ENCODE assay signal across 15 mouse cellular contexts in genomic region chr16:72810942-72811341, GRCm38 (mm10).
DNase-seq lines count a peak whose midpoint lies in the region; ATAC-seq lines count a peak whose summit lies in the region.
"Had no signal": no experiment of that assay in that cellular context is flagged by ENCODE, and none has a peak within 500 bp of the region (broad histone marks: within the 10 kb centered on the region; RNA-seq: fewer than 3 reads in every experiment).

No protein-coding gene starts in this region.

- no peak overlapping the region for H3K4me2 ChIP-seq in hindbrain, embryonic 13.5 days
- no peak overlapping the region for H3K4me2 ChIP-seq in hindbrain, embryonic 16.5 days (ENCODE audit: low read length)
- no peak overlapping the region for H3K4me2 ChIP-seq in lung, embryonic 16.5 days (ENCODE audit: low read depth, low read length)
- no peak overlapping the region for H3K4me2 ChIP-seq in forebrain, embryonic 15.5 days (replicated peaks)
- H3K4me2 ChIP-seq: intestine, embryonic 15.5 days had no signal

- no peak for DNase-seq in lung, postnatal 14 days
- peak; percentile 41 for DNase-seq in embryonic facial prominence, embryonic 10.5 days (ENCODE audit: low spot score)
- no peak for DNase-seq in right cerebral cortex, postnatal 36 days (ENCODE audit: low spot score in 2 of 2)
- no peak for DNase-seq in heart, postnatal 14 days
- DNase-seq: adrenal gland, postnatal 14 days; cerebellum, adult 11 months; heart, adult 11 months; kidney, postnatal 25 days; left cerebral cortex, postnatal 4 days; thymus, adult 2 months had no signal

- peaks cover 17% of the 10 kb centered on the region for H3K4me1 ChIP-seq in hindbrain, embryonic 13.5 days (replicated peaks)
- no peaks in the 10 kb centered on the region for H3K4me1 ChIP-seq in hindbrain, embryonic 16.5 days (ENCODE audit: control insufficient read depth, insufficient read depth, low read depth, low read length)
- H3K4me1 ChIP-seq in lung, embryonic 16.5 days (replicated peaks; ENCODE audit: control insufficient read depth, insufficient read depth, low read length), result peaks cover 2% of the 10 kb centered on the region; the same call in 1 of the 2 replicates
- H3K4me1 ChIP-seq in embryonic facial prominence, embryonic 10.5 days, result peaks cover 64% of the 10 kb centered on the region
- H3K4me1 ChIP-seq in forebrain, embryonic 15.5 days, result peaks cover 11% of the 10 kb centered on the region

- ATAC-seq in hindbrain, embryonic 13.5 days (ENCODE audit: low FRiP score), result no peak
- ATAC-seq in hindbrain, embryonic 16.5 days, result no peak
- peak; percentile 41; the same call in 1 of the 2 replicates for ATAC-seq in lung, embryonic 16.5 days (ENCODE audit: low read depth)
- peak; percentile 77 for ATAC-seq in forebrain, embryonic 15.5 days (replicated peaks)
- ATAC-seq: intestine, embryonic 15.5 days had no signal

- H3K36me3 ChIP-seq in hindbrain, embryonic 13.5 days, result no peaks in the 10 kb centered on the region
- no peaks in the 10 kb centered on the region for H3K36me3 ChIP-seq in hindbrain, embryonic 16.5 days (ENCODE audit: control insufficient read depth, insufficient read depth, low read length)
- no peaks in the 10 kb centered on the region for H3K36me3 ChIP-seq in lung, embryonic 16.5 days (ENCODE audit: control insufficient read depth, insufficient read depth, low read length)
- no peaks in the 10 kb centered on the region for H3K36me3 ChIP-seq in embryonic facial prominence, embryonic 10.5 days (replicated peaks)
- H3K36me3 ChIP-seq in forebrain, embryonic 15.5 days, result no peaks in the 10 kb centered on the region
- H3K36me3 ChIP-seq: intestine, embryonic 15.5 days had no signal

- no peaks in the 10 kb centered on the region for H3K27me3 ChIP-seq in hindbrain, embryonic 13.5 days
- H3K27me3 ChIP-seq in hindbrain, embryonic 16.5 days (replicated peaks; ENCODE audit: control insufficient read depth, insufficient read depth, low read length), result no peaks in the 10 kb centered on the region
- H3K27me3 ChIP-seq in lung, embryonic 16.5 days (ENCODE audit: control insufficient read depth, insufficient read depth, low read depth, low read length), result no peaks in the 10 kb centered on the region
- H3K27me3 ChIP-seq in embryonic facial prominence, embryonic 10.5 days (replicated peaks; ENCODE audit: low read depth, poor library complexity, severe bottlenecking), result no peaks in the 10 kb centered on the region
- no peaks in the 10 kb centered on the region for H3K27me3 ChIP-seq in forebrain, embryonic 15.5 days
- H3K27me3 ChIP-seq: intestine, embryonic 15.5 days had no signal

- no peak overlapping the region for H3K4me3 ChIP-seq in hindbrain, embryonic 13.5 days
- H3K4me3 ChIP-seq in hindbrain, embryonic 16.5 days (ENCODE audit: low read length), result no peak overlapping the region
- no peak overlapping the region for H3K4me3 ChIP-seq in lung, embryonic 16.5 days (ENCODE audit: low read length)
- H3K4me3 ChIP-seq in embryonic facial prominence, embryonic 10.5 days, result no peak overlapping the region
- no peak overlapping the region for H3K4me3 ChIP-seq in forebrain, embryonic 15.5 days
- H3K4me3 ChIP-seq: intestine, embryonic 15.5 days had no signal

- 42% methylated on average over 3 of the region's 3 CpGs for WGBS in hindbrain, embryonic 13.5 days
- WGBS in hindbrain, embryonic 16.5 days, result 45% methylated on average over 3 of the region's 3 CpGs
- 56% methylated on average over 3 of the region's 3 CpGs for WGBS in lung, embryonic 16.5 days
- 34% methylated on average over 3 of the region's 3 CpGs for WGBS in embryonic facial prominence, embryonic 10.5 days
- WGBS in forebrain, embryonic 15.5 days, result 33% methylated on average over 3 of the region's 3 CpGs

- intact Hi-C loops in heart, postnatal 14 days (cut with DNase I), result loop anchor here (5.0 to 10.0 kb wide), 2 partner anchors 111 to 116 kb away; no protein-coding TSS in a partner anchor

- no peaks in the 10 kb centered on the region for H3K9me3 ChIP-seq in hindbrain, embryonic 13.5 days
- H3K9me3 ChIP-seq in hindbrain, embryonic 16.5 days (ENCODE audit: control insufficient read depth, low read length), result no peaks in the 10 kb centered on the region
- H3K9me3 ChIP-seq in lung, embryonic 16.5 days (ENCODE audit: control insufficient read depth, low read length), result no peaks in the 10 kb centered on the region
- no peaks in the 10 kb centered on the region for H3K9me3 ChIP-seq in embryonic facial prominence, embryonic 10.5 days
- H3K9me3 ChIP-seq in forebrain, embryonic 15.5 days, result no peaks in the 10 kb centered on the region
- H3K9me3 ChIP-seq: intestine, embryonic 15.5 days had no signal

- 0 out of 2 replicates have a peak overlapping the region, but pooled peaks have one; percentile 30 for H3K27ac ChIP-seq in hindbrain, embryonic 13.5 days
- H3K27ac ChIP-seq in hindbrain, embryonic 16.5 days (ENCODE audit: low read depth, low read length), result no peak overlapping the region
- no peak overlapping the region for H3K27ac ChIP-seq in lung, embryonic 16.5 days (ENCODE audit: low read length)
- peak overlapping the region; percentile 70; the same call in 1 of the 2 replicates for H3K27ac ChIP-seq in embryonic facial prominence, embryonic 10.5 days (replicated peaks)
- H3K27ac ChIP-seq in forebrain, embryonic 15.5 days (replicated peaks), result peak overlapping the region; percentile 40; the same call in 1 of the 2 replicates
- H3K27ac ChIP-seq: intestine, embryonic 15.5 days had no signal

- no peak overlapping the region for H3K9ac ChIP-seq in hindbrain, embryonic 13.5 days
- H3K9ac ChIP-seq in hindbrain, embryonic 16.5 days (ENCODE audit: low read depth, low read length), result no peak overlapping the region
- no peak overlapping the region for H3K9ac ChIP-seq in lung, embryonic 16.5 days (ENCODE audit: low read length)
- no peak overlapping the region for H3K9ac ChIP-seq in forebrain, embryonic 15.5 days (replicated peaks)
- H3K9ac ChIP-seq: intestine, embryonic 15.5 days had no signal

Comparison
In these comparisons a context has a peak if more than half of its experiments do, and no peak if none do; other contexts are left out.
1. H3K27ac ChIP-seq: peak in hindbrain, embryonic 13.5 days (single experiment), embryonic facial prominence, embryonic 10.5 days (single experiment) and forebrain, embryonic 15.5 days (single experiment); none in hindbrain, embryonic 16.5 days (single experiment) and lung, embryonic 16.5 days (single experiment).
2. ATAC-seq: peak in lung, embryonic 16.5 days (single experiment) and forebrain, embryonic 15.5 days (single experiment); none in hindbrain, embryonic 13.5 days (single experiment) and hindbrain, embryonic 16.5 days (single experiment).